Mouse (Mus musculus): ENCODE measurements around the gene Ssh2. TPM values are rescaled to one million over a fixed set of nuclear protein-coding genes. Genes with fewer than 3 reads are reported as not detected.

Ssh2 gene
- polyA plus RNA-seq (2015; fragmentation: Nextera tagmentation; extraction: Ambion mirVana), result 7.4 and 9.4 TPM in 2 replicates

GRCm38 (mm10) chr11:77215951-77216760, at the start of gene Ssh2:
TSS of gene Ssh2 (plus strand) at chr11:77216287.
- Histone ChIP-seq H3K9ac (replicated peaks; ENCODE audit: low read length) (peak within 1 kb of the TSS; percentile 87), H3K27ac (ENCODE audit: low read length) (peak within 1 kb of the TSS; percentile 96), H3K9me3 (ENCODE audit: low read length) (no peaks in the 10 kb centered on the region), H3K27me3 (ENCODE audit: insufficient read depth, low read length) (no peaks in the 10 kb centered on the region), H3K4me1 (ENCODE audit: insufficient read depth, low read length) (peaks cover 15% of the 10 kb centered on the region), H3K36me3 (ENCODE audit: insufficient read depth, low read length) (no peaks in the 10 kb centered on the region), H3K4me2 (replicated peaks; ENCODE audit: low read depth, low read length) (peak within 1 kb of the TSS; percentile 87), H3K4me3 (ENCODE audit: low read length) (peak within 1 kb of the TSS; percentile 76)
- WGBS, result under 1% methylated on average over 67 of the region's 82 CpGs
- peak; percentile 95 for ATAC-seq (ENCODE audit: low FRiP score, low TSS enrichment)

- H3K4me3 ChIP-seq (ENCODE audit: low read length), result no peak overlapping the region
- no peak overlapping the region for H3K4me2 ChIP-seq (replicated peaks; ENCODE audit: low read depth, low read length)
- H3K9ac ChIP-seq (replicated peaks; ENCODE audit: low read length), result no peak overlapping the region
- 74% methylated on average over 4 of the region's 4 CpGs for WGBS
- H3K4me1 ChIP-seq (ENCODE audit: insufficient read depth, low read length), result no peaks in the 10 kb centered on the region
- no peaks in the 10 kb centered on the region for H3K27me3 ChIP-seq (ENCODE audit: insufficient read depth, low read length)
- no peaks in the 10 kb centered on the region for H3K36me3 ChIP-seq (ENCODE audit: insufficient read depth, low read length)
- no peak overlapping the region for H3K27ac ChIP-seq (ENCODE audit: low read length)
- no peaks in the 10 kb centered on the region for H3K9me3 ChIP-seq (ENCODE audit: low read length)
- ATAC-seq (ENCODE audit: low FRiP score, low TSS enrichment), result no peak
Measured at GRCm38 (mm10) chr11:77173731-77174130, 42.4 kb upstream of the Ssh2 start.

- H3K4me1 ChIP-seq (ENCODE audit: insufficient read depth, low read length), result no peaks in the 10 kb centered on the region
- H3K9ac ChIP-seq (replicated peaks; ENCODE audit: low read length), result no peak overlapping the region
- H3K27me3 ChIP-seq (ENCODE audit: insufficient read depth, low read length), result no peaks in the 10 kb centered on the region
- H3K4me2 ChIP-seq (replicated peaks; ENCODE audit: low read depth, low read length), result no peak overlapping the region
- no peaks in the 10 kb centered on the region for H3K9me3 ChIP-seq (ENCODE audit: low read length)
- no peaks in the 10 kb centered on the region for H3K36me3 ChIP-seq (ENCODE audit: insufficient read depth, low read length)
- no peak overlapping the region for H3K4me3 ChIP-seq (ENCODE audit: low read length)
- WGBS, result 75% methylated on average over 7 of the region's 7 CpGs
- H3K27ac ChIP-seq (ENCODE audit: low read length), result no peak overlapping the region
- ATAC-seq (ENCODE audit: low FRiP score, low TSS enrichment), result no peak
Measured at GRCm38 (mm10) chr11:77174531-77174930, 41.6 kb upstream of the Ssh2 start.

GRCm38 (mm10) chr11:77179771-77180170, 36.3 kb upstream of the Ssh2 start:
- Histone ChIP-seq H3K9ac (replicated peaks; ENCODE audit: low read length) (no peak overlapping the region), H3K36me3 (ENCODE audit: insufficient read depth, low read length) (no peaks in the 10 kb centered on the region), H3K4me1 (ENCODE audit: insufficient read depth, low read length) (no peaks in the 10 kb centered on the region), H3K4me3 (ENCODE audit: low read length) (no peak overlapping the region), H3K27me3 (ENCODE audit: insufficient read depth, low read length) (no peaks in the 10 kb centered on the region), H3K27ac (ENCODE audit: low read length) (no peak overlapping the region), H3K9me3 (ENCODE audit: low read length) (no peaks in the 10 kb centered on the region), H3K4me2 (replicated peaks; ENCODE audit: low read depth, low read length) (no peak overlapping the region)
- no peak for ATAC-seq (ENCODE audit: low FRiP score, low TSS enrichment)
- 84% methylated on average over 3 of the region's 3 CpGs for WGBS

GRCm38 (mm10) chr11:77180886-77181285, 35.2 kb upstream of the Ssh2 start:
- no peak for ATAC-seq (ENCODE audit: low FRiP score, low TSS enrichment)
- Histone ChIP-seq H3K36me3 (ENCODE audit: insufficient read depth, low read length) (no peaks in the 10 kb centered on the region), H3K27ac (ENCODE audit: low read length) (no peak overlapping the region)

GRCm38 (mm10) chr11:77181528-77181927, 34.6 kb upstream of the Ssh2 start:
- Histone ChIP-seq H3K4me2 (replicated peaks; ENCODE audit: low read depth, low read length) (no peak overlapping the region), H3K4me3 (ENCODE audit: low read length) (no peak overlapping the region), H3K27ac (ENCODE audit: low read length) (no peak overlapping the region), H3K9me3 (ENCODE audit: low read length) (no peaks in the 10 kb centered on the region), H3K36me3 (ENCODE audit: insufficient read depth, low read length) (no peaks in the 10 kb centered on the region), H3K4me1 (ENCODE audit: insufficient read depth, low read length) (no peaks in the 10 kb centered on the region), H3K27me3 (ENCODE audit: insufficient read depth, low read length) (no peaks in the 10 kb centered on the region), H3K9ac (replicated peaks; ENCODE audit: low read length) (no peak overlapping the region)
- no peak for ATAC-seq (ENCODE audit: low FRiP score, low TSS enrichment)
- WGBS, result 43% methylated on average over 5 of the region's 5 CpGs

More at GRCm38 (mm10) chr11:77180886-77181285, 35.2 kb upstream of the Ssh2 start:
- H3K4me1 ChIP-seq (ENCODE audit: insufficient read depth, low read length), result no peaks in the 10 kb centered on the region
- no peaks in the 10 kb centered on the region for H3K9me3 ChIP-seq (ENCODE audit: low read length)
- H3K27me3 ChIP-seq (ENCODE audit: insufficient read depth, low read length), result no peaks in the 10 kb centered on the region
- H3K4me3 ChIP-seq (ENCODE audit: low read length), result no peak overlapping the region
- H3K9ac ChIP-seq (replicated peaks; ENCODE audit: low read length), result no peak overlapping the region
- H3K4me2 ChIP-seq (replicated peaks; ENCODE audit: low read depth, low read length), result no peak overlapping the region
- WGBS, result 62% methylated on average over 4 of the region's 4 CpGs

- 55% methylated on average over 2 of the region's 2 CpGs for WGBS
- H3K9ac ChIP-seq (replicated peaks; ENCODE audit: low read length), result no peak overlapping the region
- no peaks in the 10 kb centered on the region for H3K36me3 ChIP-seq (ENCODE audit: insufficient read depth, low read length)
- no peak overlapping the region for H3K4me2 ChIP-seq (replicated peaks; ENCODE audit: low read depth, low read length)
- H3K4me3 ChIP-seq (ENCODE audit: low read length), result no peak overlapping the region
- H3K9me3 ChIP-seq (ENCODE audit: low read length), result no peaks in the 10 kb centered on the region
- ATAC-seq (ENCODE audit: low FRiP score, low TSS enrichment), result no peak
- H3K27me3 ChIP-seq (ENCODE audit: insufficient read depth, low read length), result no peaks in the 10 kb centered on the region
- H3K27ac ChIP-seq (ENCODE audit: low read length), result no peak overlapping the region
- no peaks in the 10 kb centered on the region for H3K4me1 ChIP-seq (ENCODE audit: insufficient read depth, low read length)
Measured at GRCm38 (mm10) chr11:77182041-77182440, 34.0 kb upstream of the Ssh2 start.

DNA sequence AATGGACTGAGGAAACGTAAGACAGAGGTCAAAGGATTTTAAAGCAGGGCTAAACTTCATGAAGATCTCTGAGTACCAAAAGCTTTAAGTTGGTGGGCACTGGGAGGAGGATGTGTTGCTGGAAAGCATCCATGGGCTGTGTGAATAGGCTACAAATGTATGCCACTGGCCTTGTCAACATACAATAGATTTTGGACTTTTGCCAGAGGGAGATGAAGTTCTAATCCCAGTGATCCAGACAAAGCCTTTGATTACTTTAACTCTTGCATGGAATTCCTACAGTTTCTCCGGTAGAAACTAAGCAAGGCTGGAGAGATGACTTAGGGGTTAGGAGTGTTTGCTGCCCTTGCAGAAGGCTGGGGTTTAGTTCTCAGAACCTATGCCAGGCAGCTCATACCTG, 33.5 kb upstream of the Ssh2 start:
- Histone ChIP-seq H3K9ac (replicated peaks; ENCODE audit: low read length) (no peak overlapping the region), H3K4me3 (ENCODE audit: low read length) (no peak overlapping the region), H3K36me3 (ENCODE audit: insufficient read depth, low read length) (no peaks in the 10 kb centered on the region), H3K4me2 (replicated peaks; ENCODE audit: low read depth, low read length) (no peak overlapping the region), H3K27me3 (ENCODE audit: insufficient read depth, low read length) (no peaks in the 10 kb centered on the region), H3K9me3 (ENCODE audit: low read length) (no peaks in the 10 kb centered on the region), H3K4me1 (ENCODE audit: insufficient read depth, low read length) (no peaks in the 10 kb centered on the region), H3K27ac (ENCODE audit: low read length) (no peak overlapping the region)
- WGBS, result 52% methylated on average over 2 of the region's 2 CpGs
- no peak for ATAC-seq (ENCODE audit: low FRiP score, low TSS enrichment)

DNA sequence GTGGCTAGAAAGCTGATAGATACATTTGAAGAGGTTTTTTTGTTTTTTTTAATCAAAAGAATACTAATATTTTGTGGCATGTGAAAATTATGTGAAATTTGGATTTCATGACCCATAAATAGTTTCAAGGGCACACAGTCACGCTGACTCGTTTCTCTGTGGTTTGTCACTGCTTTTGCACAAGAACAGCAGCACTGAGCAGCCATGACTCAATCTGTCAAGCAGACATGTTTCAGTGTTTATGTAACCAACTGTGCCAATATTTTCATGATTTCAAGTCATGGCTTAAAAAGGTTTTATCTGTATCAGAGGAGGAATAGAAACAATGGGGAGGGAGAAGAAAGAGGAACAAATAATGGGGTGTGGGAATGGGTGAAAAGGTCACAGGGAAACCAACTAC, 31.2 kb upstream of the Ssh2 start:
- H3K4me1 ChIP-seq (ENCODE audit: insufficient read depth, low read length), result no peaks in the 10 kb centered on the region
- no peak for ATAC-seq (ENCODE audit: low FRiP score, low TSS enrichment)
- no peak overlapping the region for H3K4me3 ChIP-seq (ENCODE audit: low read length)
- no peak overlapping the region for H3K27ac ChIP-seq (ENCODE audit: low read length)
- H3K9me3 ChIP-seq (ENCODE audit: low read length), result no peaks in the 10 kb centered on the region
- H3K4me2 ChIP-seq (replicated peaks; ENCODE audit: low read depth, low read length), result no peak overlapping the region
- no peaks in the 10 kb centered on the region for H3K27me3 ChIP-seq (ENCODE audit: insufficient read depth, low read length)
- 54% methylated on average over 2 of the region's 2 CpGs for WGBS
- no peak overlapping the region for H3K9ac ChIP-seq (replicated peaks; ENCODE audit: low read length)
- H3K36me3 ChIP-seq (ENCODE audit: insufficient read depth, low read length), result no peaks in the 10 kb centered on the region

GRCm38 (mm10) chr11:77188868-77189267, 27.2 kb upstream of the Ssh2 start, which contains the start of gene Efcab5:
TSS of gene Efcab5 (minus strand) at chr11:77188968.
- Histone ChIP-seq H3K4me3 (ENCODE audit: low read length) (no peak within 1 kb of the TSS), H3K4me1 (ENCODE audit: insufficient read depth, low read length) (peaks cover 6% of the 10 kb centered on the region), H3K9ac (replicated peaks; ENCODE audit: low read length) (no peak within 1 kb of the TSS), H3K36me3 (ENCODE audit: insufficient read depth, low read length) (no peaks in the 10 kb centered on the region), H3K4me2 (replicated peaks; ENCODE audit: low read depth, low read length) (no peak within 1 kb of the TSS), H3K9me3 (ENCODE audit: low read length) (no peaks in the 10 kb centered on the region), H3K27ac (ENCODE audit: low read length) (no peak within 1 kb of the TSS), H3K27me3 (ENCODE audit: insufficient read depth, low read length) (no peaks in the 10 kb centered on the region)
- no peak for ATAC-seq (ENCODE audit: low FRiP score, low TSS enrichment)
- 71% methylated on average over 6 of the region's 6 CpGs for WGBS

Measured in kidney, embryonic 16.5 days (tissue).